Mouse (Mus musculus): ENCODE measurements around the gene Evc.

Gene Evc

DNA sequence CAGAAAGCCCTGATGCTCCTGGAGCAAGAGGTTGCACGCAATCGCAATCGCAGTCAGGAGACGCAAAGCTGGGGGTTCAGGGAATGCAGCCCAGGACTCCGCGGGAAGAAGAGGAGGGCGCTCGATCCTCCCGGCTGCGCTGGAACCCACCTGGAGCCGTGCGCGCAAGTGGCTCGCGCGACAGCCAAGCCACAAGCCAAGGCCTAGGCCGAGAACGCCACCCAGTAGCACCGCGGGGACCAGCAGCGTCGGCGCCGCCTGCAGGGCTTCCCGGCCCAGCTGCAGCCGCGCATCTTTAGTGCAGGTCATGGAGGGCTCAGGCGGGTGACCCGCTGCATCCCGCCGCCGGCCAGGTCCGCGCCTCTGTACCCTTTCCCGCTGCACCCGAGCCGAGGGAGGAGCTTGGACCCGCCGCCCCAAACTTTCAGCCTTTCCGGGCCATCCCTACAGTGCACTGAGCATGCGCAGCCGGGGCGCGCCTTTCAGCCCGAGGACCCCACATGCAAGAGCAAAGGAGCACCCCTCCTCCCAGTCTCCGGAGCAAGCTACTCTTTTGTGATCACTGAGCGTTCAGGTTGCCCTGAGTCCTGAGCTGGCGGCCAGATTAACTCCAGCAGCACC is at the start of gene Evc:
Gene Evc (minus strand): TSS at position 410 of the 621 bp plus-strand sequence.
- DNase-seq (ENCODE audit: low spot score in 2 of 2) = peak in 1 of 2 experiments; percentile 16

DNA sequence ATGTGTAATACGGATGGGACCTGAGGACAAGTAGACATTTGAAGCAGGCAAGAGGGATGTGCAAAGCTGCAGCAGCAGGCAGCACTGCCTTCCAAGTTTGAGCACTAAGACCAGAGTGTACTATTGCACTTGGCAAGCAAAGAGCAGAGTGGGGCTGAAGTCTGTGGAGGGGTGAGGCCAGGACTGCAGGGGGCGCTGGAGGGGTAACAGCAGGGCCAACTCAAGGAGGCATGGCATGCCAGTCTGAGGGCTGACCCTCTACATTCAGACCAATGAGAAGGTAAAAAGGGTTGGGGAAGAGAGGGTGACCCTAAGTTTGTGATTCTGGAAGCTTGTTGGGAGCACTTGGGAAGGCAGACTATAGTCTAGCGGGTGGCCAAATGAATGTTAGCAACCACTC is 46.9 kb upstream of the Evc start:
- no peak for DNase-seq (ENCODE audit: low spot score in 2 of 2)

- no peak for DNase-seq (ENCODE audit: low spot score in 2 of 2)
These were observed 43.9 kb upstream of the Evc start for GRCm38 (mm10) chr5:37380641-37381040.

DNA sequence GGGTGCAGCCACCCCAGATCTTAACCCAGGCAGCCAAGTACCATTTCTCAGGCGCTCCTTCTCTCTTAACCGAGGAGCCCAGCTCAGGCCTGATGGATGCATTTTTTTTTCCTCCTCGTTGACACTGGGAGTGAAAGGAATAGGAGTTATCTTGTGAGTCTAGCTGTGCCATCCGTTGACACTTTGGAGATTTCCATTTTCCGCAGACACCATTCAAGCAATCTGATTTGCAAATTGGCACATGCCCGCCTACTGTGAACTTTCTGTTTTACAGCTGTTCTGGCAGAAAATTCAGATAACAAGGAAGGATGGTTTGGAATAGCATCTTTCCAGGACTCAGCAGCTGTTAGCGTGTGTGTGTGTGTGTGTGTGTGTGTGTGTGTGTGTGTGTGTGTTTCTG is 40.7 kb upstream of the Evc start:
- DNase-seq (ENCODE audit: low spot score in 2 of 2) = no peak

- DNase-seq (ENCODE audit: low spot score in 2 of 2) = no peak
These were observed 32.1 kb upstream of the Evc start for GRCm38 (mm10) chr5:37368796-37369195.

GRCm38 (mm10) chr5:37365751-37366150 is 29.1 kb upstream of the Evc start:
- no peak for DNase-seq (ENCODE audit: low spot score in 2 of 2)

DNA sequence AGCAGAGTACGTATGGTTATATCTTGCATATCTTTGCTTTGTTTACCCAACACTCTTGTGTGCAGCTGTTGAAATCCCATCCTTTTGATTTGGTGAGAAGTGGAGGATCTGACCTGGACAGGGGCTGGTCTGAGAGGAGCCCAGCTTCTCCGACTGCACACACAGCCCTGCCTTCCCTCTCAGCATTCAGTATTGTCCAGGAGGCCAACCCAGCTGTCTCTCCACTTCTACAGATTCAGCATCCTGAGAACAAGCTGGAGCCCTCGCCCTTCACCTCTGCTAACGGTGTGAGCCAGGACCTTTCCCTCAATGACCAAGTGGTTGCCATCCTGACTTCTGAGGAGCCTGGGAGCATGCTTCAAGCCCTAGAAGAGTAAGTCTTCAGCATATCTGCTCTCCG is 26.6 kb upstream of the Evc start:
- no peak for DNase-seq (ENCODE audit: low spot score in 2 of 2)

- DNase-seq (ENCODE audit: low spot score in 2 of 2) = no peak
These were observed 25.9 kb upstream of the Evc start for GRCm38 (mm10) chr5:37362618-37363017.

- no peak for DNase-seq (ENCODE audit: low spot score in 2 of 2)
These were observed 19.3 kb upstream of the Evc start for GRCm38 (mm10) chr5:37356027-37356426.

DNA sequence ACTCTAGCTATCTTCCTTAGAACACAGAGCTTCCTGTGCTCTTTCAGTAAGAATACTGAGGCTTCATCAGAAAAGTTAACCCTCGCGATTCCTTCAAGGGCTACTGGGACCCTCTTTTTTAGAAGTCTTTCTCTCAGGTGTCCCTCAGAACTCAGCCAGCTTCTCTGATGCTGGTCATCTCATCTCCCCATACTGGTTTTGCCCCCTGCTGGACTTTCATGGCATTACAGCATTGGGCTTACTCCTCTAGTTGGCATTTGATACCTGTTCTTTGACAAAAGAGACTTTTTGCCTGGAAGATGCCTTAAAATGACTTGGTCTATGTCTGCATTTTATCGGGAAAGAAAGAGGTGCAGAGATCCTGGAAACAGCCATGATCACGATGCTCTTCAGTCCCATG is 17.7 kb upstream of the Evc start:
- DNase-seq (ENCODE audit: low spot score in 2 of 2) = peak; percentile 39 to 58

- DNase-seq (ENCODE audit: low spot score in 2 of 2) = no peak
These were observed 15.1 kb upstream of the Evc start for GRCm38 (mm10) chr5:37351791-37352190.

DNA sequence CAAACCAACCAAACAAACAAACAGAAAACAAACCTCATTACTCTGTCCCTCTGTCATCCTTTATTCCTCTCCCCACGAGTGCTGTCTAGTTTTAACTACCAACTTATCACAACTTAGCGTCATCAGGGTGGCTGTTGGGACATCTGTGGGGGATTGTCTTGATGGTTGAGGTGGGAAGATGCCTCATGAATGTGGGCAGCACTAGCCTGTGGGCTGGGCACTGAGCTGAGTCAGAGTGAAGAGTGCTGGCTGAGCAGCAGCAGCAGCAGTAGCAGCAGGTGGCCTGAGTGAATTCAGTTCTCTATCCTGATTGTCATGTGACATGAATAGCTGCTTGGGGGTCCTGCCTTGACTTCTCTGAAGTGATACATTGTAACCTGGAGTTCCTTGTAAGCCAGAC is 7.3 kb upstream of the Evc start:
- no peak for DNase-seq (ENCODE audit: low spot score in 2 of 2)

GRCm38 (mm10) chr5:37338288-37338687 is 1.6 kb upstream of the Evc start, which contains the start of gene Evc2:
TSS of gene Evc2 (plus strand) at chr5:37338499.
- peak; percentile 52 to 69 for DNase-seq (ENCODE audit: low spot score in 2 of 2)

GRCm38 (mm10) chr5:37337696-37338095 is 1.0 kb upstream of the Evc start:
- DNase-seq (ENCODE audit: low spot score in 2 of 2) = no peak

DNA sequence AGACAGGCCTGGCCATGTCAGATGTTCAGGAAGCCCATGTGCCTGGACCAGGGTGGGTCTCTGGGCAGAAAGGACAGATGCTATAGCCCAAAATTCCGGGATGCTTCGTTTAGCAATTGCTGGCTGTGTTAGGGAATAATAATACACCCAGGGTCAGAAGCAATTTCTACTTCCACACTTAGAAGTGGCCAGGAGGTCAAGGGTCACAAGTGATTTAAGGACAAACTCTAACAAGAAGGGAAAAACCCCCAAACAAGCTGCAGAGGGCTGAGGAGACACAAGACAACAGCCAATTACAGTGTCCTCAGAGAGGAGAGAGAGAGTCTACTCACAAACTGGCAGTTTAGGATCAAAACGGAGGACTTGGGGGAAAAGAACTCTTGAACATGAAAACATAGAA is 1.6 kb downstream of the Evc start:
- DNase-seq (ENCODE audit: low spot score in 2 of 2) = no peak

DNA sequence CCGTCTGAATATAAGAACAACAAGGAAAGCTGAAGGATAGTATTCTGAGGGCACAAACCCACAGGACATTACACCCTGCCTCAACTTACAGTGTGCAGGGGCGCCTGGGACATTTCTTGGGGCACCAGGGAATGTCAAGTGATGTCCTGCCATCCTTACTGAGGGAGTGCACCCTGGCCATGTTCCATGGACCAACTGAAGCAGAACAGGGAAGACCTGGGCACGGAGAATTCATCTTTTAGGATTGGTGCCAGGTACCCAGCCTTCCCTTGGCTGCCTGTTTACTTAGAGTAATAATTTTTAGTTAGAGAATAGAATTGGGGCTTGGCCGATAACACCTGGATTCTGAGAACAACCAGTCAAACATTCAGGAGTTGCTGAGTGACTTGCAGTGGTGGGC is 4.6 kb downstream of the Evc start:
- DNase-seq (ENCODE audit: low spot score in 2 of 2) = no peak

- DNase-seq (ENCODE audit: low spot score in 2 of 2) = no peak
These were observed 5.6 kb downstream of the Evc start for GRCm38 (mm10) chr5:37331133-37331505.

DNA sequence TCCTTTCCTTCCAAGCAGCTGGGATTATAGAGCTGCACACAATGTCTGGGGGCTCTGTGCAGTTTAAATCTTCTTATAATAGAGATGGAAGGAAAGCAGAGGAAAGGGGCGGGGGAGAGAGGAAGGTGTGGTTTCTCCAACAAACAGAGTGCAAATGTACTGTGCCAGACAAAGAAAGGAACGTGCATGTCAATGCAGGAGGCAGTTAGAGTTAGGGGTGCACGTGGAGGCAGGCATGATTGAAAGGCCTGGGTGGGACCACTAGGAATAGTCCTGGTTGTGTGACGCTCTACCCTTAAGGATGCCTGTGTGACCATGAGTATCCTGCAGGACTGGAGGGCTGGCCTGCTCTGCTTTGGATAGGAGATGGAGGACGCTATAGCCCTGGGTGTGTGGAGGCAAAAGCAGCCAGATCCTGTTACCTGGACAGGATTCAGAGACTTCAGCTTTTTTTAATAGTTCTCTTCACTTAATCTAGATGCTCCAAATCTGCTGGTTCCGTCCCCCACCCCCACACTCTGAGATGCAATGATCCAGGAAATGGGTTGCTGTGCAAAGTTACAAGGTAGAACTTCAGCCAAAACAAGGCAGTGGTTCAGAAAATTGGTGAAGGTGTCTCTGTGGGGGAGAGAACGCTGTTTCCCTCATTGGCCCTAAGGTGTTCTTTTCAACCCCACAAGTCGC is 6.1 kb downstream of the Evc start:
- DNase-seq (ENCODE audit: low spot score in 2 of 2) = no peak

DNA sequence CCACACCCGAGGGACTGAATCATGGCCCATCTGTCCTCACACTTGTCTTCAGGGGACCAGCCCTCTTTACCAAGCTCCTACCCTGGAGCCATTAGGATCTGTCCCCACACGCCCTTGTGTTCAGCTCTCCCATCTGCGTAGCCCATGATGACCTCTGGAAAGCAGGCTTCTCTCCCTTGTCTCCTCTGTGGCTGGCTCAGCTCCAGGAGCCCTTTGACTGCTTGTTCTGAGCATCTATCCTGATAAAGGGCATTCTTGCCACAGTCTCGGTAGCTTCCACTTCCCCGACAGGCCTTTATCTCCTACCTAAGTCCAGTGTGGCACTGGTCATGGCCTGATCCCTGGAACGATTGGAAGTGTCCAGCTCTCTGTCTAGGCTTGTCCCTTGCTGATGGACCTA is 10.0 kb downstream of the Evc start:
- DNase-seq (ENCODE audit: low spot score in 2 of 2) = no peak

DNA sequence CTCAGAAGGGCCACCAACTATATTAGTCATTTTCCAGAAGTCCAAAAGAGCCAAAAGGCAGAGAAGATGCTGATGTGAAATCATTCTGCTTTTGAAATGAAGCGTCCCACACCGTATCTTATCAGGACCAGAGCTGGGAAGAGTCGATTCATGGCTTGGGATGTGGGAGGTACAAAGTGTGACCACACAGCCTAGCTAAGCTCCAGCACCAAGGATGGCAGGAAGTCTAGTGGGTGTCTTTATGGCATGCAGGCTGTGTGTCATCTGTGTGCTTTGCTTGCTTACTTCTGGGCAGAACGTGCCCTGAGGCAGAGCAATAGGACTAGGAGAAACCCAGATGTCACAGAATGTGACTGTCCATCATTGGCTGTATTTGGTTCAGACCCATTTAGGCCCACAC is 15.9 kb downstream of the Evc start:
- DNase-seq (ENCODE audit: low spot score in 2 of 2) = no peak

GRCm38 (mm10) chr5:37320174-37320573 is 16.5 kb downstream of the Evc start:
- no peak for DNase-seq (ENCODE audit: low spot score in 2 of 2)

DNA sequence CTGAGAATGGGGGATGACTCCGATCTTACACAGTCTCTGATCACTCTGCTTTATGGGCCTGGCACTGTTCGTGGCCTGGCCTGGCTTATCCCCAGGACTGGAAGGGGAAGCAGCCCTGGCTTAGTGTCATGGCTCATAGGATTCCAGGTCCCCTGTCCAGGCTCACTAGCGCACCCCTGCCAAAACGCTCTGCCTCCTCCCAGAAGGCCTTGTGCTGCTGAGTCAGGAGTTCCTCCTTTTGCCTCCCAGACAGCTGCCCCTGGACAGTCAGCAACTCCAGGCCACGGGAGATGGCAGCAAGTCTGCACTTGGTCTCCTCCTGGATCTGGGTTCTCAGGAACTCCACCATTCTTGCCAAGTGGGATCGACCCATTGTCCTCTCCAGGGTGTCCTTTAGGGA is 18.0 kb downstream of the Evc start:
- no peak for DNase-seq (ENCODE audit: low spot score in 2 of 2)

DNA sequence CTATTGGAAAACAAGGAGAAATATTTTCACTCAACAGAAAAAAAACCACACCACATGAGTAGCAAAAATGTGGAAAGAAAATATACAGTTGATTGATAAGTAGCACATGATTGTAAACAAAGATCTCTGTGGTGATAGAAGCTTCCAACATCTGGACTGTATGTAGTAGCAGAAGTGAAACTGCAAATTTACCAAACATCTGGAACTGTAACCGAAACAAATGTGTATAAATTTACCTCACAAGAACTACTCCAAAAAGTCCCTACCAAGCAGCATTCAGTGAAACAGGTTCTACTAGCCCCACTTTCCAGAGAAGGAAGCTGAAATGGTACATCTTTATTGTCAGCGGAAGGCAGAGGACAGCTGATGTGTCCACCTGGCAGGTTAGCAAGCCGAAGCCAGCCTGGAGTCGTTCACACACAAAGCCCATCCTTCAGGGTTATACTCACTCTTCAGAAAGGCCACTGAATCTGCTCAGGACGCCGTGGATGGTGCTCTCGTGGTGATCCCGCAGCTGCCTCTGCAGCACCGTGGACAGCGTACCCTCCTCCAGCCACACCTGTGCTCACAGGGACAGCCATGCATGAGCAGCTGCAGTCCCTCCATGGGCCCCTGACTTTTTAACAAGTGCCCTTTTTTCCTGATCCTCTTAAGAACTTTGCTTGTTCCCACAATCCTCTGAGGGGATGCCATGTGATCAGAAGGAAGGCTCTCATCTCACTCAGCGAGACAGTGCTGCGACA is 23.5 kb downstream of the Evc start:
- no peak for DNase-seq (ENCODE audit: low spot score in 2 of 2)
